ENCODE assay signal across 15 mouse cellular contexts in the genomic region with DNA sequence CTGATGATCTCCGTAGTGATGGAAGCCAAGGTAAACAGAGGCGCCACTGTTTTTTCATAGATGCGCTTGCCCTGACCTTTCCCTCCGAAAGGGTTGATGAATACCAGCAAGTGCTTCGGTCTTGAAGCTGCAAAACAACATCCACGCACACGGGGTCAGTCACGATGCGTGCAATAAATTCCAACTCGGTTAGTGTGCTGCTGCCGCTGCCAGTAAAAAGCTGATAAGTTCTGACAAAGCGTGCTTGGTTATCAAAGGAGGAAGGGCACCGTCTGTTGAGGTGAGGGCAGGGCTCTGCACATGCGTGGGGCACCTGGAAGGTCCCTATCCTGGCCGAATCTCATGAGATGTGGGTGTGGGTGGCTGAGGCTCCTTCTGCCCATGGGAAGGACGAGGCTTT. TPM values are rescaled to one million over a fixed set of nuclear protein-coding genes. Genes with fewer than 3 reads are reported as not detected.
DNase-seq lines count a peak whose midpoint lies in the region; ATAC-seq and TF ChIP-seq lines count a peak whose summit lies in the region.
"Had no signal": no experiment of that assay in that cellular context is flagged by ENCODE, and none has a peak within 500 bp of the region (broad histone marks: within the 10 kb centered on the region; RNA-seq: fewer than 3 reads in every experiment).

No protein-coding gene starts in this region.

- H3K79me2 ChIP-seq in liver, adult 2 months (ENCODE audit: control insufficient read depth, insufficient read depth, low read length) = no peaks in the 10 kb centered on the region

- no peaks in the 10 kb centered on the region for H3K9me3 ChIP-seq in forebrain, postnatal 0 days (ENCODE audit: low read length)
- H3K9me3 ChIP-seq in forebrain, embryonic 10.5 days = peaks cover 3% of the 10 kb centered on the region; the same call in 1 of the 2 replicates
- H3K9me3 ChIP-seq in liver, embryonic 11.5 days (ENCODE audit: control insufficient read depth, low read length) = no peaks in the 10 kb centered on the region
- H3K9me3 ChIP-seq: forebrain, embryonic 13.5 days had no signal

- no peak overlapping the region for H3K9ac ChIP-seq in forebrain, postnatal 0 days
- H3K9ac ChIP-seq in liver, adult 2 months (ENCODE audit: low read depth, low read length) = no peak overlapping the region
- no peak overlapping the region for H3K9ac ChIP-seq in liver, embryonic 11.5 days (ENCODE audit: low read depth, low read length)
- H3K9ac ChIP-seq: forebrain, embryonic 13.5 days had no signal

- H3K36me3 ChIP-seq in forebrain, postnatal 0 days (ENCODE audit: insufficient read depth) = peaks cover 24% of the 10 kb centered on the region
- peaks cover 46% of the 10 kb centered on the region for H3K36me3 ChIP-seq in forebrain, embryonic 10.5 days (replicated peaks)
- no peaks in the 10 kb centered on the region for H3K36me3 ChIP-seq in liver, adult 2 months (ENCODE audit: control insufficient read depth, insufficient read depth, low read length)
- peaks cover 6% of the 10 kb centered on the region; the same call in 1 of the 2 replicates for H3K36me3 ChIP-seq in liver, embryonic 11.5 days (ENCODE audit: control insufficient read depth, insufficient read depth, low read length)

- no peak for ATAC-seq in forebrain, postnatal 0 days
- no peak for ATAC-seq in liver, embryonic 11.5 days (replicated peaks; ENCODE audit: low FRiP score)
- ATAC-seq in megakaryocyte progenitor cell, adult 5-6 weeks (replicated peaks; ENCODE audit: poor library complexity) = peak; percentile 57
- ATAC-seq: forebrain, embryonic 13.5 days had no signal

- H3K27me3 ChIP-seq in forebrain, postnatal 0 days (ENCODE audit: insufficient read depth, low read length) = no peaks in the 10 kb centered on the region
- no peaks in the 10 kb centered on the region for H3K27me3 ChIP-seq in forebrain, embryonic 10.5 days (ENCODE audit: poor library complexity, severe bottlenecking)
- no peaks in the 10 kb centered on the region for H3K27me3 ChIP-seq in liver, adult 2 months (ENCODE audit: control insufficient read depth, insufficient read depth, low read length)
- no peaks in the 10 kb centered on the region for H3K27me3 ChIP-seq in liver, embryonic 11.5 days (replicated peaks; ENCODE audit: control insufficient read depth, insufficient read depth, low read length)
- H3K27me3 ChIP-seq: forebrain, embryonic 13.5 days had no signal

- no peak overlapping the region for H3K4me2 ChIP-seq in forebrain, postnatal 0 days (ENCODE audit: low read depth)
- H3K4me2 ChIP-seq in liver, embryonic 11.5 days = no peak overlapping the region
- H3K4me2 ChIP-seq: forebrain, embryonic 13.5 days had no signal

- 88% methylated on average over 16 of the region's 16 CpGs for WGBS in forebrain, postnatal 0 days
- 91% methylated on average over 16 of the region's 16 CpGs for WGBS in forebrain, embryonic 10.5 days
- 25% methylated on average over 16 of the region's 16 CpGs for WGBS in liver, adult 2 months
- WGBS in liver, embryonic 11.5 days = 52% methylated on average over 16 of the region's 16 CpGs

- TF ChIP-seq POLR2A in liver, adult 2 months (IDR thresholded peaks at IDR 0.05; ENCODE audit: extremely low read depth, insufficient read depth, low read length) = no peak

- H3K27ac ChIP-seq in forebrain, postnatal 0 days (ENCODE audit: low read depth, low read length) = no peak overlapping the region
- H3K27ac ChIP-seq in forebrain, embryonic 10.5 days = no peak overlapping the region
- H3K27ac ChIP-seq in liver, adult 2 months (replicated peaks; ENCODE audit: insufficient read depth, low read depth, low read length) = no peak overlapping the region
- H3K27ac ChIP-seq in liver, embryonic 11.5 days (ENCODE audit: low read depth, low read length) = no peak overlapping the region
- H3K27ac ChIP-seq: forebrain, embryonic 13.5 days had no signal

- no peak overlapping the region for H3K4me3 ChIP-seq in forebrain, postnatal 0 days (ENCODE audit: low read depth, low read length)
- no peak overlapping the region for H3K4me3 ChIP-seq in forebrain, embryonic 10.5 days
- H3K4me3 ChIP-seq in liver, adult 2 months (ENCODE audit: insufficient read depth, low read depth, low read length) = no peak overlapping the region
- no peak overlapping the region for H3K4me3 ChIP-seq in liver, embryonic 11.5 days (ENCODE audit: low read depth, low read length)
- H3K4me3 ChIP-seq: forebrain, embryonic 13.5 days had no signal

- no peak for DNase-seq in forebrain, postnatal 0 days
- no peak for DNase-seq in forebrain, embryonic 10.5 days (ENCODE audit: extremely low spot score, low spot score)
- peak; percentile 87 for DNase-seq in liver, adult 2 months (ENCODE audit: extremely low read depth, low read depth, low spot score)
- no peak for DNase-seq in liver, embryonic 11.5 days (ENCODE audit: low spot score)
- DNase-seq in NIH3T3 (ENCODE audit: low read depth) = peak; percentile 26
- no peak for DNase-seq in right cerebral cortex, postnatal 25 days
- no peak for DNase-seq in cerebellum, postnatal 4 days (ENCODE audit: low spot score in 2 of 2)
- DNase-seq: cerebellum, adult 2 months; embryo, embryonic 11 days; heart, postnatal 10 days; layer of hippocampus, adult 9-11 months; midbrain, embryonic 14.5 days; thymus, adult 18-20 months had no signal

- peak; percentile 39 for TF ChIP-seq CTCF in forebrain, postnatal 0 days (IDR thresholded peaks at IDR 0.05; ENCODE audit: low read depth)
- peak; percentile 78 for TF ChIP-seq CTCF in liver, adult 2 months (IDR thresholded peaks at IDR 0.05; ENCODE audit: low read depth, low read length)

- no peaks in the 10 kb centered on the region for H3K4me1 ChIP-seq in forebrain, postnatal 0 days (ENCODE audit: insufficient read depth)
- H3K4me1 ChIP-seq in forebrain, embryonic 10.5 days = no peaks in the 10 kb centered on the region
- H3K4me1 ChIP-seq in liver, adult 2 months (ENCODE audit: control insufficient read depth, insufficient read depth, low read length) = no peaks in the 10 kb centered on the region
- 0 out of 2 replicates have a peak, but pooled peaks cover 3% of the 10 kb centered on the region for H3K4me1 ChIP-seq in liver, embryonic 11.5 days (replicated peaks; ENCODE audit: control insufficient read depth, insufficient read depth, low read length)
- H3K4me1 ChIP-seq: forebrain, embryonic 13.5 days had no signal

RNA-seq across cellular contexts. Expression of a gene that starts 26.8 kb away (rescaled TPM):
- total RNA-seq in forebrain, postnatal 0 days (2014; rRNA removed) = 31.7 and 32.9 TPM in 2 replicates
- 14.5 and 18.0 TPM in 2 replicates for polyA plus RNA-seq in forebrain, postnatal 0 days (2015; fragmentation: Nextera tagmentation; extraction: Ambion mirVana)
- polyA plus RNA-seq in forebrain, embryonic 10.5 days (2016; fragmentation: Nextera tagmentation; extraction: Ambion mirVana) = 10.7 and 10.9 TPM in 2 replicates
- total RNA-seq in liver, adult 2 months (2014; rRNA removed) = 3.0 and 3.7 TPM in 2 replicates
- polyA plus RNA-seq in liver, adult 2 months (2012; rRNA removed) = 2.6 and 2.7 TPM in 2 replicates
- 8.4 and 8.5 TPM in 2 replicates for polyA plus RNA-seq in liver, embryonic 11.5 days (2014; fragmentation: Nextera tagmentation; extraction: Ambion mirVana)
- total RNA-seq in megakaryocyte progenitor cell, adult 5-6 weeks (2015) = 25.0 and 26.5 TPM in 2 replicates
- total RNA-seq in megakaryocyte progenitor cell, adult 5-6 weeks (2017) = 37.6 and 45.7 TPM in 2 replicates

RNA-seq across cellular contexts. Expression of a gene that starts 55.2 kb away (rescaled TPM):
- total RNA-seq in forebrain, postnatal 0 days (2014; rRNA removed) = 20.5 and 22.1 TPM in 2 replicates
- polyA plus RNA-seq in forebrain, postnatal 0 days (2015; fragmentation: Nextera tagmentation; extraction: Ambion mirVana) = 12.1 and 13.1 TPM in 2 replicates
- polyA plus RNA-seq in forebrain, embryonic 10.5 days (2016; fragmentation: Nextera tagmentation; extraction: Ambion mirVana) = 9.5 and 10.8 TPM in 2 replicates
- 9.6 and 13.2 TPM in 2 replicates for total RNA-seq in liver, adult 2 months (2014; rRNA removed)
- polyA plus RNA-seq in liver, adult 2 months (2012; rRNA removed) = 14.1 and 14.3 TPM in 2 replicates
- polyA plus RNA-seq in liver, embryonic 11.5 days (2014; fragmentation: Nextera tagmentation; extraction: Ambion mirVana) = 10.8 and 11.7 TPM in 2 replicates
- total RNA-seq in megakaryocyte progenitor cell, adult 5-6 weeks (2015) = 12.2 and 12.6 TPM in 2 replicates
- total RNA-seq in megakaryocyte progenitor cell, adult 5-6 weeks (2017) = 17.3 and 19.8 TPM in 2 replicates

Comparison
In these comparisons a context has a peak if more than half of its experiments do, and no peak if none do; other contexts are left out.
1. DNase-seq: peak in liver, adult 2 months (single experiment) and NIH3T3 (single experiment); none in forebrain, postnatal 0 days (single experiment), forebrain, embryonic 10.5 days (single experiment), liver, embryonic 11.5 days (single experiment), right cerebral cortex, postnatal 25 days (single experiment) and cerebellum, postnatal 4 days (0 of 2).